Mouse (Mus musculus) midbrain, postnatal 0 days (tissue): ENCODE data around the gene Foxp1. TPM values are rescaled to one million over a fixed set of nuclear protein-coding genes. Genes with fewer than 3 reads are reported as not detected.
A peak's percentile ranks its signal among the peaks of the same experiment; 100 is the strongest.

Experiments
- ATAC-seq: fragments of 200-750 bp; cut with Nextera tagmentation; 2 replicates; pipeline ENCODE4 v1.8.0; 2017; ENCODE audit warnings: moderate number of reproducible peaks, mild to moderate bottlenecking, moderate TSS enrichment, moderate library complexity; ENCODE audit not compliant: low FRiP score
- DNase-seq: peaks from one replicate; pipeline ENCODE4 v3.0.0-alpha.2; 2015; ENCODE audit warnings: low spot score
- H3K27ac ChIP-seq: fragments of 300-500 bp; sonication (generic); 2 replicates; pipeline ENCODE4 v1.5.1; 2014; ENCODE audit warnings: low read depth, mild to moderate bottlenecking, low read length, mixed read lengths
- H3K27me3 ChIP-seq: fragments of 300-500 bp; sonication (generic); 2 replicates; pipeline ENCODE4 v1.6.1; 2014; ENCODE audit warnings: low read length, control low read depth, mixed read lengths; ENCODE audit not compliant: insufficient read depth
- H3K36me3 ChIP-seq: fragments of 300-500 bp; sonication (generic); 2 replicates; pipeline ENCODE4 v1.6.1; 2014; ENCODE audit warnings: low read length, control low read depth, mixed read lengths; ENCODE audit not compliant: insufficient read depth
- H3K4me1 ChIP-seq: fragments of 300-500 bp; sonication (generic); 2 replicates; pipeline ENCODE4 v1.6.1; 2014; ENCODE audit warnings: mild to moderate bottlenecking, control low read depth, antibody characterized with exemption, low read length, mixed read lengths; ENCODE audit not compliant: insufficient read depth
- H3K4me2 ChIP-seq: fragments of 300-500 bp; sonication (generic); 2 replicates; pipeline ENCODE4 v1.6.1; 2014; ENCODE audit warnings: low read depth, mild to moderate bottlenecking, low read length, mixed read lengths; ENCODE audit not compliant: poor library complexity, severe bottlenecking
- H3K4me3 ChIP-seq: fragments of 300-500 bp; sonication (generic); 2 replicates; pipeline ENCODE4 v1.5.1; 2014; ENCODE audit warnings: low read depth, mild to moderate bottlenecking, low read length, moderate library complexity
- H3K9ac ChIP-seq: fragments of 300-500 bp; sonication (generic); replicated peaks from 2 replicates; pipeline ENCODE4 v1.6.1; 2014; ENCODE audit warnings: mild to moderate bottlenecking, low read length, moderate library complexity, mixed read lengths; ENCODE audit not compliant: poor library complexity, severe bottlenecking
- H3K9me3 ChIP-seq: fragments of 300-500 bp; sonication (generic); 2 replicates; pipeline ENCODE4 v1.6.1; 2016; ENCODE audit warnings: low read length, control low read depth
- CTCF ChIP-seq: IDR thresholded peaks from 2 replicates; pipeline ENCODE4 v1.5.1; 2016; ENCODE audit warnings: antibody characterized with exemption, mild to moderate bottlenecking
- WGBS: fragments of 180-500 bp; shearing (Covaris S2); extraction: QIAGEN DNeasy Blood & Tissue Kit; methylation state at CpG from one replicate; pipeline ENCODE4 v1.1.7; 2014; 5-methylcytosine and 5-hydroxymethylcytosine counted together
- polyA plus RNA-seq: library from polyadenylated mRNA; unstranded; fragments of >200 nt; fragmentation: Nextera tagmentation; extraction: Ambion mirVana; gene quantifications from 2 replicates; pipeline ENCODE4 v1.2.1, GENCODE M21; 2015
- total RNA-seq: library from RNA; depleted of rRNA; stranded (reverse); fragments of >200 nt; gene quantifications from 2 replicates; pipeline ENCODE4 v1.2.3, GENCODE M21; 2014

The Foxp1 gene
- total and polyA plus RNA-seq, 2 experiments from 2014 or later, result 71.1 to 74.3 TPM

DNA sequence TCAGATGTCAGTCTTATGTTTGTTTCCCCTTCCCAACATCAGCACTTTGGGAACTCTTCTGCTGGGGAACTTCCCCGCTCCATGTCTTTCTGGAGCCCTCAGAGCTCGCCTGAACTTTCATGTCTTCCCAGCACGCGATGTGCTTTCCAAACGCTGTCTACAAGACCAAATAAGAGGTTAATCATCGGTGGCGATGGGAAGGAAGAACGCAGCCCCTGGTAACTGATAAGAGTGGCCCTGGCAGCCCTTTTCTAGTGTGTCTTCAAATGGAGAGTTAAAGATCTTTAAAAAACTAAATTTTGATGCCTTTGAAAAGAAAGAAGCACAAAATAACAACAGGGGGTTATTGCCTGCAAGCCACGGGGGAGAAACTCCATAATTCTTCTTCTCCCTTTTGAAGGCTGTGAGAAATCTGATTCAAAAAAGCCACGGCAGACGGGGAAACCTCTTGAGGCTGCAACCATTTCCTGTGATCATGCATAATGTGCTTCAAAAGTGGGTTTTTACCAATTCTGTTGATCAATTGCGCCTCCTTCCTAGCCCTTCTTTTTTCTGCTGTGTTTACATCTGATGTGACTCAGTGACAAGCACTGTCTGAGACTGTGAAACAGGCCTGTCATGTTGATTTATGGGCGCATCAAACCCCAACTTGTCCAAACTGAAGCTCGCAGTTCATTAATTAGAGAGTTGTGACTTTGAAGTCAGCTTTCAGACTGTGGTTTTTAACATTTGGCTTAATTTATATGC, 509.2 kb downstream of the Foxp1 start:
- no peak for DNase-seq
- no peaks in the 10 kb centered on the region for H3K36me3 ChIP-seq
- WGBS, result 28% methylated on average over 14 of the region's 14 CpGs
- H3K9me3 ChIP-seq, result no peaks in the 10 kb centered on the region
- H3K4me1 ChIP-seq, result no peaks in the 10 kb centered on the region
- no peak overlapping the region for H3K4me2 ChIP-seq
- 0 out of 2 replicates have a peak overlapping the region, but pooled peaks have one; percentile 26 for H3K27ac ChIP-seq
- H3K4me3 ChIP-seq, result no peak overlapping the region
- no peak for TF ChIP-seq CTCF
- no peak overlapping the region for H3K9ac ChIP-seq
- no peak for ATAC-seq
- H3K27me3 ChIP-seq, result no peaks in the 10 kb centered on the region

DNA sequence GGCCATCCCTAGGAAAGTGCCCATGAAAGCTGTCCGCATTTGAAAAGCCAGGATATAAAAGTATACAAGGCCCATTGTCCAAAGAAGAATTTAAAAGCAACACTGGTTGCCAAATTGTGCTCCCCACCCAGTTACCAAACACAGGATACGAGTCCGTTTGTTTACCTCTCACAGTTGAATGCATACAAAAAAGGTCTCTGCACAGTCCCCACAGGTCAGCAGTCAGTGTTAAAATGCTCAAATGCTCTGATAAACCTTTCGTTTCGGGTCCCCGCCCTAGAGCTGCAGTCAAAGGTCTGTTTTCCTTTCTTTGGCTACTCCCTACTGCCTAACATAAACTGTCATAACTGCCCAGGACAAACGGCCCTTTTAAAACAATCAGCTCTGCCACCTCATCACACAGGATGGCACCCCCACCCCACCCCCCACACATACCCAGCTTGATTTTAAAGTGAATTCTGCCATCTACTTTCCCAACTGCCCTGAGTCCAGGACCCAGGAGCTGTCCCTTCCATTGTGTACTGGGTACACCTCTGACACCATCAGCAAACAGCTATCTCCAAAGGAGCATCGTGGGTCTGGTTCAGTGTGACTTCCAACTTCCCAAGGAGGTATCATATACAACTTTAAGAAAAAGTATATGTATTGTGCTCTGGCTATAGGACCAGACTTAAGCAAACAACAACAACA, 510.5 kb downstream of the Foxp1 start:
- no peaks in the 10 kb centered on the region for H3K9me3 ChIP-seq
- no peaks in the 10 kb centered on the region for H3K4me1 ChIP-seq
- no peak overlapping the region for H3K4me3 ChIP-seq
- no peaks in the 10 kb centered on the region for H3K27me3 ChIP-seq
- H3K9ac ChIP-seq, result no peak overlapping the region
- no peaks in the 10 kb centered on the region for H3K36me3 ChIP-seq
- 66% methylated on average over 8 of the region's 8 CpGs for WGBS
- H3K27ac ChIP-seq, result no peak overlapping the region
- no peak for TF ChIP-seq CTCF
- DNase-seq (no peak), ATAC-seq (no peak)
- no peak overlapping the region for H3K4me2 ChIP-seq

- Histone ChIP-seq H3K27ac (no peak overlapping the region), H3K36me3 (no peaks in the 10 kb centered on the region), H3K4me3 (no peak overlapping the region), H3K4me1 (no peaks in the 10 kb centered on the region), H3K9me3 (no peaks in the 10 kb centered on the region), H3K4me2 (no peak overlapping the region), H3K9ac (no peak overlapping the region), H3K27me3 (no peaks in the 10 kb centered on the region)
- ATAC-seq (no peak), DNase-seq (no peak)
- 44% methylated on average over 10 of the region's 10 CpGs for WGBS
- TF ChIP-seq CTCF, result no peak
These were observed 512.8 kb downstream of the Foxp1 start for GRCm38 (mm10) chr6:99009771-99010170.

GRCm38 (mm10) chr6:99008565-99008964, 514.0 kb downstream of the Foxp1 start:
- DNase-seq (no peak), ATAC-seq (no peak)
- Histone ChIP-seq H3K4me3 (no peak overlapping the region), H3K27ac (no peak overlapping the region), H3K36me3 (no peaks in the 10 kb centered on the region), H3K9ac (no peak overlapping the region), H3K27me3 (no peaks in the 10 kb centered on the region), H3K9me3 (no peaks in the 10 kb centered on the region), H3K4me1 (no peaks in the 10 kb centered on the region), H3K4me2 (no peak overlapping the region)
- peak; percentile 52 for TF ChIP-seq CTCF
- WGBS, result 98% methylated on average over 1 of the region's 1 CpGs

GRCm38 (mm10) chr6:99007542-99007941, 515.0 kb downstream of the Foxp1 start:
- Histone ChIP-seq H3K4me3 (no peak overlapping the region), H3K36me3 (no peaks in the 10 kb centered on the region), H3K9me3 (no peaks in the 10 kb centered on the region), H3K27me3 (no peaks in the 10 kb centered on the region), H3K9ac (no peak overlapping the region), H3K4me1 (no peaks in the 10 kb centered on the region), H3K4me2 (no peak overlapping the region), H3K27ac (no peak overlapping the region)
- TF ChIP-seq CTCF, result no peak
- ATAC-seq, result no peak
- WGBS, result 81% methylated on average over 6 of the region's 6 CpGs
- no peak for DNase-seq
